Comparison of ENCODE assay signal across 22 mouse cellular contexts in the genomic region with DNA sequence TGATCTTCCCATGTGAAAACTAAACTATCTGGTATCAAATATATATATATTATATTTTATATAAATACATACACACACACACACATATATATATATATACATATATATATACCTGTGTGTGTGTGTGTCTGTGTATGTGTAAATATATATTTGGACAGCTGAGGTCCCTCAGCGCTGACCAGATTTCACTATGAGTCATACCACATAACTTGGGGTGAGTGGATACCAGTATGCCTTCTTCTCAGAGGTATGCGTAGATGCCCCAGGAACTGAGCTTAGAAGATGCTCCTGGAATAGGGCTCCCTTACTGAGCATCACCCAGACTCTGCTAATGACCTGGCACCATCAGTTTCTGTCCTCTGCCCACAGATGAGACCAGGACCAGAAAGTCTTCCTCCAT. TPM values are rescaled to one million over a fixed set of nuclear protein-coding genes. Genes with fewer than 3 reads are reported as not detected.
"Had no signal": no experiment of that assay in that cellular context is flagged by ENCODE, and none has a peak within 500 bp of the region (broad histone marks: within the 10 kb centered on the region; RNA-seq: fewer than 3 reads in every experiment).

No protein-coding gene starts in this region.

- H3K9ac ChIP-seq: intestine, embryonic 15.5 days; limb, embryonic 13.5 days; liver, embryonic 13.5 days; lung, embryonic 15.5 days; stomach, embryonic 15.5 days had no signal

- H3K27ac ChIP-seq: intestine, embryonic 15.5 days; layer of hippocampus, adult 2 months; limb, embryonic 10.5 days; limb, embryonic 13.5 days; liver, embryonic 13.5 days; lung, embryonic 15.5 days; stomach, embryonic 15.5 days had no signal

- H3K4me1 ChIP-seq: intestine, embryonic 15.5 days; limb, embryonic 10.5 days; limb, embryonic 13.5 days; liver, embryonic 13.5 days; lung, embryonic 15.5 days; stomach, embryonic 15.5 days had no signal

- H3K9me3 ChIP-seq: intestine, embryonic 15.5 days; limb, embryonic 10.5 days; limb, embryonic 13.5 days; liver, embryonic 13.5 days; lung, embryonic 15.5 days; stomach, embryonic 15.5 days had no signal

- H3K4me2 ChIP-seq: intestine, embryonic 15.5 days; limb, embryonic 13.5 days; liver, embryonic 13.5 days; lung, embryonic 15.5 days; midbrain, embryonic 11.5 days; stomach, embryonic 15.5 days had no signal

- DNase-seq: layer of hippocampus, adult 9-11 months; liver, embryonic 13.5 days; lung, adult 18-20 months; lung, postnatal 10 days; lung, postnatal 36 days; midbrain, embryonic 14.5 days; thymus, postnatal 36 days had no signal

- H3K4me3 ChIP-seq: intestine, embryonic 15.5 days; layer of hippocampus, adult 2 months; limb, embryonic 10.5 days; limb, embryonic 13.5 days; liver, embryonic 13.5 days; lung, embryonic 15.5 days; stomach, embryonic 15.5 days had no signal

- H3K27me3 ChIP-seq: intestine, embryonic 15.5 days; limb, embryonic 13.5 days; liver, embryonic 13.5 days; lung, embryonic 15.5 days; stomach, embryonic 15.5 days had no signal

- H3K36me3 ChIP-seq: intestine, embryonic 15.5 days; limb, embryonic 10.5 days; limb, embryonic 13.5 days; liver, embryonic 13.5 days; lung, embryonic 15.5 days; stomach, embryonic 15.5 days had no signal

- ATAC-seq: intestine, embryonic 15.5 days had no signal

RNA-seq across cellular contexts. Expression of gene Fcgr2b, which starts 1.6 kb away (rescaled TPM):
- polyA plus RNA-seq: midbrain, embryonic 11.5 days; neural tube, embryonic 11.5 days had no signal

RNA-seq across cellular contexts. Expression of gene Fcgr4, which starts 44.0 kb away (rescaled TPM):
- total RNA-seq: layer of hippocampus, adult 2 months; left cerebral cortex, adult 18-20 months; left cerebral cortex, postnatal 25 days; midbrain, postnatal 0 days had no signal
- polyA plus RNA-seq: limb, embryonic 10.5 days; neural tube, embryonic 14.5 days had no signal

RNA-seq across cellular contexts. Expression of gene Fcrla, which starts 47.4 kb away (rescaled TPM):
- total RNA-seq: layer of hippocampus, adult 2 months; layer of hippocampus, postnatal 25 days; left cerebral cortex, adult 18-20 months; left cerebral cortex, postnatal 25 days; megakaryocyte progenitor cell, adult 5-6 weeks; midbrain, postnatal 0 days had no signal
- polyA plus RNA-seq: intestine, embryonic 15.5 days; kidney, embryonic 16.5 days; limb, embryonic 10.5 days; limb, embryonic 13.5 days; midbrain, embryonic 11.5 days; midbrain, embryonic 14.5 days; midbrain, postnatal 0 days; neural tube, embryonic 11.5 days; neural tube, embryonic 14.5 days had no signal
